Mouse (Mus musculus) liver, adult 2 months (tissue): ENCODE results near the gene Mrpl50. TPM values are rescaled to one million over a fixed set of nuclear protein-coding genes. Genes with fewer than 3 reads are reported as not detected.
"Not testable (repeated sequence)": the region's sequence is repeated elsewhere in the genome, so short reads cannot be mapped to it uniquely, and the experiment has no call there.

Source experiments
- DNase-seq: peaks from one replicate; pipeline ENCODE4 v3.0.0-alpha.2; 2011; ENCODE audit warnings: low read depth, low spot score; ENCODE audit errors: extremely low read depth
- H3K27ac ChIP-seq: fragments of 200-500 bp; replicated peaks from 2 replicates; pipeline ENCODE4 v1.5.1; 2012; ENCODE audit warnings: low read depth, mild to moderate bottlenecking, control low read depth, inconsistent platforms, low read length; ENCODE audit not compliant: insufficient read depth
- H3K27me3 ChIP-seq: fragments of 200-500 bp; 2 replicates; pipeline ENCODE4 v1.6.1; 2012; ENCODE audit warnings: mild to moderate bottlenecking, moderate library complexity, low read length, inconsistent platforms; ENCODE audit not compliant: control insufficient read depth, insufficient read depth
- H3K36me3 ChIP-seq: fragments of 200-500 bp; 2 replicates; pipeline ENCODE4 v1.6.1; 2012; ENCODE audit warnings: low read length, inconsistent platforms; ENCODE audit not compliant: control insufficient read depth, insufficient read depth
- H3K4me1 ChIP-seq: fragments of 200-500 bp; 2 replicates; pipeline ENCODE4 v1.6.1; 2011; ENCODE audit warnings: low read length; ENCODE audit not compliant: control insufficient read depth, insufficient read depth
- H3K4me3 ChIP-seq: fragments of 200-500 bp; 2 replicates; pipeline ENCODE4 v1.5.1; 2011; ENCODE audit warnings: low read depth, mild to moderate bottlenecking, control low read depth, low read length, moderate library complexity; ENCODE audit not compliant: insufficient read depth
- H3K79me2 ChIP-seq: fragments of 200-500 bp; 2 replicates; pipeline ENCODE4 v1.6.1; 2012; ENCODE audit warnings: inconsistent platforms, mild to moderate bottlenecking, low read length, moderate library complexity; ENCODE audit not compliant: control insufficient read depth, insufficient read depth
- H3K9ac ChIP-seq: fragments of 200-500 bp; 2 replicates; pipeline ENCODE4 v1.6.1; 2012; ENCODE audit warnings: low read depth, mild to moderate bottlenecking, control low read depth, inconsistent platforms, low read length
- CTCF ChIP-seq: fragments of 200-500 bp; IDR thresholded peaks from 2 replicates; pipeline ENCODE4 v1.5.1; 2011; ENCODE audit warnings: low read depth, low read length, control low read depth
- POLR2A ChIP-seq: fragments of 200-500 bp; IDR thresholded peaks from 2 replicates; pipeline ENCODE4 v1.6.1; 2011; ENCODE audit warnings: low read length, control low read depth; ENCODE audit not compliant: insufficient read depth; ENCODE audit errors: extremely low read depth
- WGBS: fragments of 180-500 bp; shearing (Covaris S2); methylation state at CpG from one replicate; pipeline ENCODE4 v1.1.7; 2018; 5-methylcytosine and 5-hydroxymethylcytosine counted together
- polyA plus RNA-seq: library from polyadenylated mRNA; depleted of rRNA; stranded (reverse); fragments of >200 nt; gene quantifications from 2 replicates; pipeline ENCODE4 v1.2.3, GENCODE M21; 2012
- total RNA-seq: library from RNA; depleted of rRNA; stranded (reverse); fragments of >200 nt; gene quantifications from 2 replicates; pipeline ENCODE4 v1.2.3, GENCODE M21; 2014

Mrpl50 gene
- total and polyA plus RNA-seq, 2 experiments = 4.9 to 30.1 TPM

- peak; percentile 91 for DNase-seq
- 27% methylated on average over 1 of the region's 1 CpGs for WGBS
- peaks cover 19% of the 10 kb centered on the region for H3K4me1 ChIP-seq
- H3K4me3 ChIP-seq = peak overlapping the region; percentile 60
- peaks cover 16% of the 10 kb centered on the region for H3K79me2 ChIP-seq
- H3K9ac ChIP-seq = peak overlapping the region; percentile 96
- peaks cover 38% of the 10 kb centered on the region for H3K36me3 ChIP-seq
- no peaks in the 10 kb centered on the region for H3K27me3 ChIP-seq
- no peak for TF ChIP-seq POLR2A
- no peak for TF ChIP-seq CTCF
- H3K27ac ChIP-seq = peak overlapping the region; percentile 99
Measured at GRCm38 (mm10) chr4:49503563-49503962, 17.3 kb downstream of the Mrpl50 start.

- DNase-seq = peak; percentile 92
- WGBS = 16% methylated on average over 3 of the region's 3 CpGs
Measured at GRCm38 (mm10) chr4:49485934-49486650, 34.8 kb downstream of the Mrpl50 start.

GRCm38 (mm10) chr4:49485442-49485841 lies 35.5 kb downstream of the Mrpl50 start:
- TF ChIP-seq CTCF (no peak), POLR2A (no peak)
- peaks cover 21% of the 10 kb centered on the region for H3K4me1 ChIP-seq
- peaks cover 7% of the 10 kb centered on the region for H3K36me3 ChIP-seq
- H3K9ac ChIP-seq = no peak overlapping the region
- peaks cover 4% of the 10 kb centered on the region; the same call in 1 of the 2 replicates for H3K79me2 ChIP-seq
- DNase-seq = peak; percentile 99
- no peak overlapping the region for H3K4me3 ChIP-seq
- H3K27ac ChIP-seq = peak overlapping the region; percentile 87
- H3K27me3 ChIP-seq = no peaks in the 10 kb centered on the region

More at GRCm38 (mm10) chr4:49485934-49486650, 34.8 kb downstream of the Mrpl50 start:
- not testable (repeated sequence) for H3K79me2 ChIP-seq, H3K4me3 ChIP-seq, H3K27me3 ChIP-seq, H3K36me3 ChIP-seq
- Histone ChIP-seq H3K27ac (peak overlapping the region; percentile 87), H3K4me1 (peaks cover 21% of the 10 kb centered on the region), H3K9ac (peak overlapping the region; percentile 54; the same call in 1 of the 2 replicates)

DNA sequence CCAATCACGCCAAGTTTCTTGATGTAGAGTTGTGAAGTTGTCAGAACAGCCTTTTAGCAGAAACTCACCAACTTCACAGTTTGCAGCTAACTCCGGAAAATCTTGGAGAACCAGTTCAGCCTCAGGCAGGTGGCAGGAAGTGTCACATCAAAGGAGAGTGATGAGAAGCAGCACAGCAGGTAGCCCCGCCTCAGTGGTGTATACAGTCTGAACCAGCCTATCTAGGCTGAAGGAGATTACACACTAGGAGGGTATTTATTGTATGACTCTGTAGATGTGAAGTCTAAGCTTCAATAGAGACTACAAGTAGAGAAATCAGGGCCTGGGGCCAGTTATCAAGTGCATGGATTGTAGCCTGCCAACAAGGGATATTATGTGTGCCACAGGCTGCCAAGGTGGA lies 40.0 kb downstream of the Mrpl50 start:
- peaks cover 14% of the 10 kb centered on the region for H3K36me3 ChIP-seq
- peak overlapping the region; percentile 87 for H3K9ac ChIP-seq
- H3K4me1 ChIP-seq = peaks cover 21% of the 10 kb centered on the region
- peaks cover 4% of the 10 kb centered on the region; the same call in 1 of the 2 replicates for H3K79me2 ChIP-seq
- peak overlapping the region; percentile 59 for H3K4me3 ChIP-seq
- peak overlapping the region; percentile 100 for H3K27ac ChIP-seq
- no peaks in the 10 kb centered on the region for H3K27me3 ChIP-seq
- peak; percentile 86 for DNase-seq
- WGBS = 18% methylated on average over 3 of the region's 3 CpGs
- TF ChIP-seq CTCF (no peak), POLR2A (0 out of 2 replicates have a peak, but pooled peaks have one; percentile 22)

GRCm38 (mm10) chr4:49480104-49480760 lies 40.7 kb downstream of the Mrpl50 start:
- TF ChIP-seq POLR2A (0 out of 2 replicates have a peak, but pooled peaks have one; percentile 18), CTCF (no peak)
- 7% methylated on average over 21 of the region's 21 CpGs for WGBS
- Histone ChIP-seq H3K79me2 (peaks cover 4% of the 10 kb centered on the region; the same call in 1 of the 2 replicates), H3K36me3 (peaks cover 19% of the 10 kb centered on the region), H3K4me3 (peak overlapping the region; percentile 59), H3K9ac (peak overlapping the region; percentile 87), H3K27me3 (no peaks in the 10 kb centered on the region), H3K27ac (peak overlapping the region; percentile 100), H3K4me1 (peaks cover 20% of the 10 kb centered on the region)
- peak; percentile 75 for DNase-seq

DNA sequence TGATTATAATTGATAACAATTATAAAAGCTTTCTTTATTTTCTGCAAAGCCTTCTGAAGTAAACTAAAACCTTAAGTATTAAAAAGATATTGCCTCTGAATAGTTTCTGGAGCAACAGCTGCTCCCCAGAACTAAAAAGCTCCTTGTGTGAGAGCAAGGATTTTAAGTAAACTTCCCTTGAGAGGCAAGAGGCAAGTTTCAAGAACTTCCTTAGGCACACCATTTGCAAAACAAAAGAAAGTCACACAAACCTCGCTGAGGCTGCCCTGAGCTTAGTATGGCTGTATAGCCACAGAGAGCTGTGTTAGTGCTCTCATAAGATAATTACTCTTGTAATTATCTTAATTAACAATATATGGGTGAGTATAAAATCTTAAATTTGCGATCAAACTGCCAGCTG lies 41.9 kb downstream of the Mrpl50 start:
- Histone ChIP-seq H3K4me3 (peak overlapping the region; percentile 45), H3K9ac (peak overlapping the region; percentile 76), H3K4me1 (peaks cover 24% of the 10 kb centered on the region), H3K36me3 (peaks cover 31% of the 10 kb centered on the region), H3K27ac (peak overlapping the region; percentile 74)
- H3K79me2 ChIP-seq, H3K27me3 ChIP-seq, DNase-seq: not testable (repeated sequence)
- WGBS = 19% methylated on average over 2 of the region's 2 CpGs
